Mouse (Mus musculus): Measurements from ENCODE around the gene Ift57.

Ift57 gene

GRCm38 (mm10) chr16:49698620-49699525 lies at the start of gene Ift57:
Gene Ift57 (plus strand): TSS chr16:49699233.
- DNase-seq (ENCODE audit: extremely low read depth, low read depth), result peak; percentile 90

- DNase-seq (ENCODE audit: extremely low read depth, low read depth), result no peak
Measured at GRCm38 (mm10) chr16:49657182-49657581, 41.9 kb upstream of the Ift57 start.

GRCm38 (mm10) chr16:49658029-49658428 lies 41.0 kb upstream of the Ift57 start:
- no peak for DNase-seq (ENCODE audit: extremely low read depth, low read depth)

- no peak for DNase-seq (ENCODE audit: extremely low read depth, low read depth)
Measured at GRCm38 (mm10) chr16:49659131-49659530, 39.9 kb upstream of the Ift57 start.

- peak; percentile 9 for DNase-seq (ENCODE audit: extremely low read depth, low read depth)
Measured at GRCm38 (mm10) chr16:49660111-49660510, 38.9 kb upstream of the Ift57 start.

GRCm38 (mm10) chr16:49662201-49662600 lies 36.8 kb upstream of the Ift57 start:
- DNase-seq (ENCODE audit: extremely low read depth, low read depth), result no peak

GRCm38 (mm10) chr16:49664677-49665076 lies 34.4 kb upstream of the Ift57 start:
- no peak for DNase-seq (ENCODE audit: extremely low read depth, low read depth)

GRCm38 (mm10) chr16:49679666-49680065 lies 19.4 kb upstream of the Ift57 start:
- DNase-seq (ENCODE audit: extremely low read depth, low read depth), result no peak

- no peak for DNase-seq (ENCODE audit: extremely low read depth, low read depth)
Measured at GRCm38 (mm10) chr16:49684961-49685360, 14.1 kb upstream of the Ift57 start.

- peak; percentile 34 for DNase-seq (ENCODE audit: extremely low read depth, low read depth)
Measured at GRCm38 (mm10) chr16:49699821-49700220, 788 bp downstream of the Ift57 start.

GRCm38 (mm10) chr16:49708074-49708473 lies 9.0 kb downstream of the Ift57 start:
- no peak for DNase-seq (ENCODE audit: extremely low read depth, low read depth)

GRCm38 (mm10) chr16:49710188-49710587 lies 11.2 kb downstream of the Ift57 start:
- no peak for DNase-seq (ENCODE audit: extremely low read depth, low read depth)

GRCm38 (mm10) chr16:49713302-49713701 lies 14.3 kb downstream of the Ift57 start:
- DNase-seq (ENCODE audit: extremely low read depth, low read depth), result no peak

- DNase-seq (ENCODE audit: extremely low read depth, low read depth), result no peak
Measured at GRCm38 (mm10) chr16:49720671-49721070, 21.6 kb downstream of the Ift57 start.

- no peak for DNase-seq (ENCODE audit: extremely low read depth, low read depth)
Measured at GRCm38 (mm10) chr16:49721678-49722077, 22.6 kb downstream of the Ift57 start.

- no peak for DNase-seq (ENCODE audit: extremely low read depth, low read depth)
Measured at GRCm38 (mm10) chr16:49723222-49723621, 24.2 kb downstream of the Ift57 start.

- DNase-seq (ENCODE audit: extremely low read depth, low read depth), result no peak
Measured at GRCm38 (mm10) chr16:49724232-49724631, 25.2 kb downstream of the Ift57 start.

- DNase-seq (ENCODE audit: extremely low read depth, low read depth), result no peak
Measured at GRCm38 (mm10) chr16:49724931-49725330, 25.9 kb downstream of the Ift57 start.

- DNase-seq (ENCODE audit: extremely low read depth, low read depth), result no peak
Measured at GRCm38 (mm10) chr16:49725446-49725845, 26.4 kb downstream of the Ift57 start.

- no peak for DNase-seq (ENCODE audit: extremely low read depth, low read depth)
Measured at GRCm38 (mm10) chr16:49726216-49726615, 27.2 kb downstream of the Ift57 start.

GRCm38 (mm10) chr16:49726761-49727160 lies 27.7 kb downstream of the Ift57 start:
- peak; percentile 61 for DNase-seq (ENCODE audit: extremely low read depth, low read depth)

- no peak for DNase-seq (ENCODE audit: extremely low read depth, low read depth)
Measured at GRCm38 (mm10) chr16:49736536-49736935, 37.5 kb downstream of the Ift57 start.

GRCm38 (mm10) chr16:49747360-49747759 lies 48.3 kb downstream of the Ift57 start:
- DNase-seq (ENCODE audit: extremely low read depth, low read depth), result no peak

All from MEL-GATA-1-ER (cell line).